Mouse (Mus musculus) embryo, embryonic 11.5 days (tissue): ENCODE measurements at regions not wholly inside any gene's neighbourhood (a gene's known extent, or its start where the extent isn't known, plus 50 kb on each side); places are given as distances from the start of the nearest gene placed in this dataset.
"Not testable (repeated sequence)": the region's sequence is repeated elsewhere in the genome, so short reads cannot be mapped to it uniquely, and the experiment has no call there.

Experiments
- DNase-seq: peaks from one replicate; pipeline ENCODE4 v3.0.0-alpha.2; 2012; ENCODE audit warnings: low read depth, low spot score

DNA sequence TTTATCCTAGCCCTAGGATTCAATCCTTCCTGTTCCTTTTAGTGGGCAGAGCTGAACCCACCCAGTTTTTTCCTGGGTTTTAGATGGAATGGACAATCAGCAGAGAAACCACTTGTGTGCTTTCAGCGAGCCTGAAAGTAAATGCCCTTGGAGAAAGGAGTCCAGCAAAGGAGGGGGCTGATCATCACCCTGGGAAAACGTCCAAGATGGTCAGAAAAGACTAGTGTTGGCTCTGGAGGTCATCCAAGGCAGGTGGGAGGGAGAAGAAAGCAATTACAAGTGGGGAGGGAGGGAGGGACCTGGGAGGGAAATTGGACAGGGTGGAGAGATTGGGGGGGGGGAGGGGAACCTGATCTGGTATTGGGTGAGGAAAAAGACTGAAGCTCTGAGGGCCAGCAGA is 55.6 kb upstream of the Zfp366 start:
- no peak for DNase-seq

DNA sequence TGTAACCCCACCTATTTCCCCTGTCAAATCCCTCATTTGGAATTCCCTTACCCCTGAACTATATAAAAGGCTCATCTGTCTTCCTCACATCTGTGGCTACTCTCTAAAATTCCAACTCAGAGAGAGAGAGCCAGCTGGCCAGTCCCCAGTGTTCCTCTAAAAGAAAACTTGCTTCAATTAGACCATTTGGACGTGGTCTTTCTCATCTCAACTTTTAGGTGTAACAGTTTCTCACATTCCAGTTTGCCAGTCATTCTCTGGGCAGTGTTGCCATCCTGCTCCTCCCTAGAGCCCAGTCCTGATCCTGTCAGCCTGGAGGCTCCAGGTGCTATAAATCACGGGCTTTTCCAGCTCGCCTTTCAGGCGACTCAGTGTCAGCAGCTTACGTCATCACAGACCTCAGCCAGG is 56.3 kb upstream of the Zfp366 start:
- no peak for DNase-seq

DNA sequence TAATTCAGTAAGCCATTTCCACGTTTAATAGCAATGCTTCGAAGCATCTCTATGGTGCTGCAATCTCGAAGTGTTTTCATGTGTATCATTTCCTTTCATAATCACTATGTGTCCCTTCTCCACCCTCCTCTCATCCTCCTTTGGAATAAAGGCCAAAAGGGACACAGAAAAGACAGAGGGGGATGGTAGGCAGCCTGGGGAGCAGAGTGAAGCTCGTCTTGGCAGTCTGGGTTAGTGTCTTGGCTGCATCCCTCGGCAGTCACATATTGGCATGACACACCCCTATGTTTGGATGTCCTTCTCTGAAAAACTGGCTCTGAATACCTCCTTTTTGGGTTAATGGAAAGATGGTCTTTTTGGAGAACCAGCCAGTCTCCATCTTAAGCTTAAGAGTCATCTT is 56.9 kb upstream of the Zfp366 start:
- no peak for DNase-seq

DNA sequence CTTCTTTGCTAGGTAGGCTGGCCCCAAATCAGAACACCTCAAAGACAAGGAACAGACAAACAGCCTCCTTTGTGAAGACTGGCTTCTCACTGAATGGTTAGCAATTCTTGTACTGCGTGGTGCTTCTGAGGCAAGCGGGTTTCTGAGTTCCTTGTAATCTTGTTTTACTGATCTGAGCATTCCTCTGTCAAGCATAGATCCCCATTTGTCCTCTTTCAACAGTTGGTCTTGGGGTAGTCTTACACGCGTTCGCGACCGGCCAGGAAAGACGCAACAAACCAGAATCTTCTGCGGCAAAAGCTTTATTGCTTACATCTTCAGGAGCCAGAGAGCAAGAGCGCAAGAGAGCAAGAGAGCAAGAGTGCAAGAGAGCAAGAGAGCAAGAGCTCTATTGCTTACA is 57.7 kb upstream of the Zfp366 start:
- DNase-seq = not testable (repeated sequence)

DNA sequence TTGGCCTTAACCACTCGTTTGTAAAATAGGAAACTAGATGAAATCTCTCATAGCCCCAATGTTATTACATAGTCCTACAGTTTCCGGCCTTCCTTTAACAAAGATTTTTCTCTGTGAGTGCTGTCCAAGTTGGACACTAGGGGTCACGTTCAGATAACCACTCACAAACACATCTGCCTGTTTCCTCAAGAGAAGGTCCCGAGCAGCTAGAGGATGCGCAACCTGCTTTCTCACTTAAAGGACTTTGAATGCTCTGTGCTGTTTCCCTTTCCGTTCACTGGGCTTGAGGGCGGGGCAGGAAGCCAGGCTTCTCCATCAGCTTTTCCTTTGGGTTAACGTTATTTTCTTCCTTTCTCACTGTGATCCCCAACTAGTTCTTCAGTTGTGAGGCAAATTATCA is 58.1 kb upstream of the Zfp366 start:
- no peak for DNase-seq

DNA sequence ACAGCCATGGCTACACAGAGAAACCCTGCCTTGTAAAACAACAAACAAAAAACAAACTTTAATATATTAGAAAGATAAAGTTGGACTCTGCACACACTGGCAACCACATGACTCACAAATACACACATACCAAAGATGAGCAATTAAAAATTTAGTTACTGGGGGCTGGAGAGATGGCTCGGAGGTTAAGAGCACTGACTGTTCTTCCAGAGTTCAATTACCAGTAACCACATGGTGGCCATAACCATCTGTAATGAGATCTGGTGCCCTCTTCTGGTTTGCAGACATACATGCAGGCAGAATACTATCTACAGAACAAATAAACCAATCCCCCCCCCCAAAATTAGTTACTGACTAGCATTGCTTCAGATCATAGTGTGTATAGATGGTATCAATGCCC is 58.7 kb upstream of the Zfp366 start:
- DNase-seq = no peak

DNA sequence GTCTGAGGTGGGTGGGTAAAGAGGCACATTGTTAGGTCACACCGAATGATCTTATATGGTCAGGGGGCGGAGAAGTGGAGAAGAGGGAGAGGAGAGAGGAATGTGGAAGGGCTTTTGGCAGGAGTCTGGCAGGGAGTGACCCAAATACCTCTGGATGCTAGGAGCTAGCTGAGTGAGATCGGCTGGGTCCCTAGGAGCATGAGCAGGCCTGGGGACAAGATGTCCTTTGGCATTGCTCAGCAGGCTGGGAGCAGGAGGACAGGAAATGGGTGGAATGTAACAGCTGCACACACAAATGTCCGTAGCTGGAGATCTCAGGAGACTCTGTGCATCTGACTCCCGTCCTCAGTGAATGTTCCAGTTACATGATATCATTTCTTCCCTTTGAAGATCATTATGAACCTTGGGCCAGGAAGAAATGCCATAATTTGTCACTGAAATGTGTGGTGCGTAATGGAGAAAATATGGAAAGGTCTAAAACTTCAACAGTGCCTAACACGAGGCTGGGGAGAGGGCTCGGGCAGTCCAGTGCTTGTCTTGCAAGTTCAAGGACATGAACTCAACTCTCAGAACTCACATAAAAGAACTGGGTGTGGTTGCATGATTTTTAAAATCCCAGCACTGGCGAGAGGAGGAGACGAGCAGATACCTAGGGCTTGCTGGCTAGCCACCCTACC is 59.6 kb upstream of the Zfp366 start:
- no peak for DNase-seq

DNA sequence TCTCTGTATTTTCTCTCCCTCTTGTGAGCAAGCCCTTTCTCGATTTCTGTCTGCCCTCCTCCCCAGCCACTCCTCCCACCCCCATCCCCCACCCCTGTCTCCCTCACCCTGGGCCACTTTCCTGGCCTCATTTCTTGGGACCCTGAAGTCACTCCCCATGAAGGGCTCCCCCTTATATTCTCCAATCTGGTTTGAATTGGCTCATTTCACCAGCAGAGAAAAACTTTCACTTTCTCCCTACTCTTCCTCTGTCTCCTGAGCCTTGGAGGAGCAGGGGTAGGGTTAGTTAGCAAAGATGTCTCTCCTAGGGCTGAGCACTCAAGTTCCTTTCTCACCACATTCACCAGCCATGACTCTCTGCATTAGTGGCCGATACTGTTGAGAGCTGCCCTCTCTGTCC is 60.5 kb upstream of the Zfp366 start:
- no peak for DNase-seq

DNA sequence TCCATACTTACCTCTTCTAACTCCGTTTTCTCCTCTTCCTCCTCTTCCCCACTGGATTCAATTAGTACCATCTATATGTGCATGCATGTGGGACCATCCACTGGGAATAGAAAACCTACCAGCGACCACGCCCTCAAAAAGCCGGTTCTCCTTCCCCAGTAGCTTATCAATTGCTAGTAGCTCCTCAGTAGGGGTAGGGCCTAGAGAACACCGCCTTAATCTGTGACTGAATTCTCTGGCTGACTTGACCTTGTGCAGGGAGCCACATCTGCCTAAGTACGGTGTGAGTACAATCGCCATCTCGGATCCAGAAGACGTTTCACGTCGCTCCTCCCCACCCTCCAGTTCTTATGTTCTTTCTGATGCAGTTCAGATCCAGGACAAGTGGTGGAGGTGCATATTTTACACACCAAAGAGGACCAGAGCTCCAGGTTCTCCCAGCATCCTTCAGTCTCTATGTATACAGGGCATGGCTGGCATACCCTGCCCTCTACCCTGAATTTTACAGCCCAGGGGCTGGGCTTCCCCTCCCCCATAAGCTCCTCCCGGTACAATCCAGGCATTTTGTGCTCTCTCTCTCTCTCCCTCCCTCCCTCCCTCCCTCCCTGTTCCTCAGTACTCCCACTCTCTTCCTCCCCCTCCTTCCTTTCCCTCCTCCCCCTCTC is 61.0 kb upstream of the Zfp366 start:
- no peak for DNase-seq

DNA sequence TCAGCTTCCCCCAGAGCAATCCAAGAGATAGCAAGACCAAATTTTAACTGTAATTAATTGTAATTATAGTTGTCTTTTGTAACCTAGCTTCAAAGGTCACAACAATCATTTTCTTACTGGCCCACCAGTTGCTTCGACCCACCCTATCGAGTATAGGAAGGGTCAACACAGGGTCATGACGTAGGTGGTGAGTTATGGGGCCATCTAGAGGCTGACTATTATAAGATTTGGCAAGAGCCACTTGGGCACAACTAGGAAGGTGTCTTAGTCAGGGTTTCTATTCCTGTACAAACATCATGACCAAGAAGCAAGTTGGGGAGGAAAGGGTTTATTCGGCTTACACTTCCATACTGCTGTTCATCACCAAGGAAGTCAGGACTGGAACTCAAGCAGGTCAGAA is 62.1 kb upstream of the Zfp366 start:
- not testable (repeated sequence) for DNase-seq

DNA sequence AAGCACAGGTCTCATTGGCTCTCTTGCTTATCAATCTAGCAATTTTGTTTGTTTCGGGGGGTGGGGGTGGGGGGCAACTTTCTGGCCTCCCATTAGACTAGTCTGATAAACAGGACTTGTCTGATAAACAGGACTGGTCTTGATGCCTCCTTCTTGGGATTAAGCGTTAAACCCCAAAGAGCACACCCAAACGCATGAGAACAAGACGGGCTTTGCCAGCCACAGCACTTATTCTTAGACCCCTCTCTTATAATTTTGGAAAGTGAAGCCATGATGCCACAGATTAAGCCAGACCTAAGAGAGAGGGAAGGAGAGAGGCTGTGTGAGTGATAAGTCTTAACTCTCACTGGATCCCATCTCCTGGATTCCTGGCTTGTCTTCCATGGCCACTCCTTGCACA is 63.5 kb upstream of the Zfp366 start:
- DNase-seq = no peak

DNA sequence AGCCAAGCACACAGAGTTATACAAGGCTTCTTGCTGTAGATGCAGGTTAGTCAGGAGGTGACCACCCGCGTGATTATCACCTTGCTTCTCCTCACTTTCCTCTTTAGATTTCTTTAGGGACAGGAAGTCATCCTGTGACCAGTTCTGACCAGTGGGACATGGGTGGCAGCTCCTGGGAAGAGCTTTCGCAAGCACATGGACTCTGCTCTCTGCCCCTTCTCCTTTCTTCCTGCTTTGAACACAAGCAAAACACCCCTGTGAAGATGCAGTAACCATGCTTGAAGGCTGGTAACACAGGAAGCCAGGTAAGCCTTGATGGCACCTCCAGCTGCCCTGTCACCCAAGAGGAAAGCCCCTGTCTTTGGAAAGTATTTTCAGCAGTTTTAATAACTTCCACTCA is 64.7 kb upstream of the Zfp366 start:
- no peak for DNase-seq

DNA sequence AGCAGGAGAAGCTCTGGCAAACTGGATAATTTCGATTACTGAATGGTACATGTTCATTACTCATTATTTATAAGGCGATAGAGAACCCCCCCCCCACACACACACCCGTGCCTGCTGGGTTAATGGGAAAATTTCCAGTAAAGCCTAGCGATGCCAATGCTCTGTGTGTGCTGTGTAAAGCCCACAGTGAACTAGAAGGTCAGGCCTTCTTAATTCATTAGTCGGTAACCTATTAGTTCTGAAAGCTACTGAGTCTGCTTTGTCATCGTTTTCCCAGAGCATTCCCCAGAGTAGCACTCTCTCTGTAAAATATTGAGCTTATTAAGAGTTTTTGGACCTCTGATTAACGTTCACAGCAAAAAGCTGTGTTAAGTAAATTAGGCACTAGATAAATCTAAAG is 65.7 kb upstream of the Zfp366 start:
- no peak for DNase-seq

DNA sequence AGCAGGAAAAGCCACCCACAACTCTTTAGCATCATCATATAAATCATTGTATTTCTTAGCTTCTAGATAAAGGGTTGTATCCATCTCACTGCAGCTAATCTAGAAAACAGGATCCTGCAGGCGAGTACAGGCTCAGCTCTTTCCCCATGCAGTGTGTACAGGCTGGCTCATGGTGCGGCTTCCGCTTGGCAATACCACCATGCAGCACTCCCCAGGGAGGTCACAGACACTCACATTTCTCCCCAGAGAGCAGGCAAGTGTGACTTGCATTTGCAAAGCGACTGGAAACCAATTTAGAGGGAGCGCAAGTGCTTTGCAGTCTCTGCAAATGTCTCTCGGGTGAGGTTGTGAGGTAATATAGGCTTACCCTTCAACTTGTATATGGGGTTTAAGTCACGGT is 69.1 kb upstream of the Zfp366 start:
- no peak for DNase-seq

DNA sequence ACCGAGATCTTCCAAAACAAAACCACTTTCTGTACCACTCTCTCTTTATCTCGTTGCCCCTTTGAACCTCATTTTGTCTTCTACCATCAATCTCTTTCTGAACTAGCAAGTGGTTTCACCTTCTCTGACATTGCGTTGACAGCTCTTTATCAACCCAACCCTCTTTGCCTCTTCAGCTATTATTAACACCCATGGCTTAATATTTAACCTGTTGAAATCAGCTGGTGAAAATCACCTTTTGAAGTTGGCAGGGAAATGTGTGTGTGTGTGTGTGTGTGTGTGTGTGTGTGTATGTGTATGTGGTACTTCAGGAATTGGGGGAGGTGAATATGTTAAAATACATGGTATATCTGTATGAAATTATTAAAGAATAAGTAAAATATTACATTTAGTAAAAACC is 70.1 kb upstream of the Zfp366 start:
- no peak for DNase-seq

DNA sequence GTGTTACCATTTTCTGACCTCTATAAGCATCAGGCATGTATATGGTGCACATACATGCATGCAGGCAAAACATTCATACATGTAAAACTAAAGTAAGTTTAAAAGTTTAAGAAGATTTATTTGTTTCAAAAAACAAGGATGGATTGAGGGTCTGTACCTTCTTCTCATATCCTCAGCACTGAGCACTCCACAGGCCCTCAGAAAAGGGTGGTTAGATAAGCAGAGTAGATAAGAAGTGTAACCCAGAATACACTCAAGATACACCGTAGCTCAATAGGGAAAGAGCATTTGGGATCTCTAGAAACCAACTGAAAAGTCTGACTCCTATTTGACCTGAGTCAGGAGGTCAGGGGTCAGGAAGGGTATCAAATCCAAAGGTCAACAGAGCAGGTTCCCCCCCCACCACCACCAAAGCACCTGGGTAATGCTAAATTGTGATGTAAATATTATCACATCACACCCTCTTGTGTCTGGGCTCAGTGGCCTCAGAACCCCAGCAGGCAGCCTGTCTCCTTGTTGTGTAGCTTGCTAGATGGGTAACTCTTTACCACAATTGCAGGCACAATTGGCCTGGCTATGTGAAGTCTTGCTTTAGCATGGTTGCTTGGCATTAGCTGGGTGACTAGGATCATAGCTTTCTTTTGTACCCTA is 72.8 kb upstream of the Zfp366 start:
- DNase-seq = no peak

DNA sequence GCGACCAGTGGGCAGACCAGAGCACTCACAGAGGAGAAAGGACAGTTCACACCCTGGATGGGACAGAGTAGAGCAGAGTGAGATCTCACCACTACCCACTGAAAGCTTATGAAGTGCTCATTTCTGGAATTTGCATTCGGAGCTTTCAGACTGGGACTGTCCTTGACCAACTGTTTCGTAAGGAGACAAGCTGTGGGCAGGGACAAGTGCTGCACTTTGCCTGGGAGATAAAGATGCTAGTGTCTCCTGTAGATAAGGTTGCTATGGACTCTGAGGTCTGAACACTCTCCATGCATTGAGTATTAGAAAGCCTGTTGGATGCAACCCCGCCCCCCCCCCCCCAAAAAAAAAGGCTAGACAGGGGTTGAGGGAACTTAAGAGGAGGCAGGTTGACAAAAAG is 76.6 kb upstream of the Zfp366 start:
- DNase-seq = no peak

DNA sequence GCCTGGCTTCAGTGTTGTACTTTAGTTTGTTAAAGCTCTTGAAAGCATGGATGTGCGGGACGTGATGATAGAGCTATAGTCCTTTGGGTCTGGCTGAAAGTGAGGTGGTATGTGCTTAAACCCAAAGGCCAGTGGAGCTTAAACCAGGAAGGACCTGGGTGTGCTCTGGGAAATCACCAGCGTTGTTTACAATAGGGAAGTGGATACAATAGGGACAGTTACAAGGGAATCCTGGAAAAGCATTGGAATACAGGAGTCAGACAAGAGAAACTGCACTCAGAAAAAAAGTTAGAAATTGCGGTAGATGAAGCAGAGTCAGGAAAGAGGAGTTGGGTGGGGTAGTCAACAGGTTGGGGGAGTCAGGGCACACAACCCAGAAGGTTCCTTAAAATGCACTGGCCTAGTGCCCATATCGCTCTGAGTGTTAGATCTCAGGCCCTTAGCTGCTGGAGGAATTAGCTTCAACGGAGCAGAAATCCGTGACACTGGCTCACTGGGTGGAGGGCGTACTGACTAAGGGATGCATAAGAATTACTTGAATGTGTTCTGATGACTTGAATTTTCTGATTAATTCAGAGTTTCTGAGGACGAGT is 82.4 kb upstream of the Zfp366 start:
- no peak for DNase-seq

DNA sequence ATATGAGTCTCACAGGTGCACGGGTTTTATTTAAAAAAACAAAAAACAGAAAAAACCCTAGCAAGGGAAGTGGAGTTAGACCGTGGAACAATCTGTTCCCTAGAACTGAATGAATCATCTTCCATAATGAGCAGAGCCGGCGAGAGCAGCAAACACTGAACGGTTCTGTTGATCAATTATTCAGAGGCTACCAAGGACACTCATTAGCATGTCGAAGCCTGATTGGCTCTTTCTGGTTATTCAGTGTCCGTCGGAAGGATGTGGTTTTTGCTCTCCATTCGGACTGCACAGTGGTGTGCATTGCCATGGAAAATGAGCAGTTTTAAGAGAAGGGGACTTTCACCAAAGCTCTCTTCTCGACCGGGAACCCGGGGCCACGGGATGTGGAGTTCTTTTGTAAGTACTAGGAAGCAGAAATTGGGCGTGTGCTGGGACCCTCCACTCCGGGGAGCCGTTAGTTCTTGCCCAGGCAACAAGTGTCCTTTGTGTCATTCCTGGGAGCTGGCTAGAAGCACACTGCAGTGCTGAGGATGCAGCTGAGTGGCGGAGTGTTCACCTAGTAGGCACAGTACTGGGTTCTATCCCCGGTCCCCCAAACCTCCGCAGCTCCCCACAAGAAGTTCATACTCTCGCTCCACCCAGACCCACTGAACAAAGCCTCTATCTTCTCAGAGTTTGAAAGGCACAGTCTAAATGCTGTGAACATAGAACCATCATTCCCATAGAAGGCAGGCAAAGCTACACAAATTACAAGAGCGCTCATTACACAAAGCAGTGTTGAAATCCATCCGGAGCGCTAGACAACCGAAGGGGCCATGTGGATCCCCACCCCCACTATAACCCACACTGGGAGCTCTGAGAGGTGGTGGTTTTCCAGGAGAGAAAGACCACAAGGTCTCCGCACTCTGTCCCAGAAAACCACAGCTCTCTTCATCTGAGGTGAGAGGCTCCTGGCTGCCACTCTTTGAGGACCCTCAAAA is 83.9 kb upstream of the Zfp366 start:
- no peak for DNase-seq

DNA sequence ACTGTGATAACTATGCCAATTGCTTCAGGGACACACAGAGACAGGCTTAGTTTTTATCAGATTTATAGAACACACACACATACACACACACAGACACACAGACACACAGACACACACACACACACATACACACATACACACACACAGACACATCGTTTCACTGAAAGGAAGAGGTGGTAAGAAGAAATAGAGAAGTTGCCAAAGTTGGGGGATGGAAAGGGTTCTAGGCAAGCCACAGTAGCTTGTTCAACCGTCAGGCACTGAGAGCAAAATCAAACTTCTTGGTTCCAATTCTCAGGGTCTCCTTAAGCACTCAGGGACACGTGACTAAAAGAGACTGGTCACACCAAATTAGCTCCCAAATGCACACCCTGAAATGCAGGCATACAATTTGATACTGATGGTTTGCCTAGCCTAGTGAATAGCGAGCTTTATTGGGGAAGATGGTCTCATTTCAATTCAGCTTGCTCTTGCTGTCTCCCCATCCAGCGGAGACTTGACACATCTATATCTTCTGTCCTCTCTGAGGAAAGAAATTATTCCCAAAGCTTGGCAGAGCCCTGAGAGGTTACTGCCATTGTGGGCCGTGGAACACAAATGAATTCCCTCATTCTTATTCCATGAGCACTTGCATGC is 84.7 kb upstream of the Zfp366 start:
- no peak for DNase-seq

DNA sequence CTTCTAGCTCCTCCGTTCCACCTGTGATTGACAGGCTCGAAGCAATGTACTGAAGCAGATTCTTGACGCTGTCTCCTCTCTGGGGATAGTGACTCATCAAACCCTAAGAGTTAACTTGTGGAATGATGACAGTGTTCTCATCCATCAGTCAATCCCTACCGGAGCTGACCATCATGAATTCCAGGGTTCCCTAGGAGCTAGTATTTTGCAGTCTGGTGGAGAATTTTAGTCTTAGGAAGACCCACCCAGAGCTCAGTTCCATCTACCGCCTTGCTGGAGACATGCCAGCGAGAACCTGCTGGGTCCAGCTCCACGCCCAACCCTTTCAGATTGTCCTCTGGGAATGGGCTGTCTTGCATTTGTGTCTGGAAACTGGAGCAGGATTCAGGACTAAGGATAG is 85.4 kb upstream of the Zfp366 start:
- no peak for DNase-seq
